Mouse (Mus musculus): ENCODE measurements around the gene A330070K13Rik. TPM values are rescaled to one million over a fixed set of nuclear protein-coding genes. Genes with fewer than 3 reads are reported as not detected.

The A330070K13Rik gene
- polyA plus RNA-seq, 1 experiment from 2014 or later: not detected

DNA sequence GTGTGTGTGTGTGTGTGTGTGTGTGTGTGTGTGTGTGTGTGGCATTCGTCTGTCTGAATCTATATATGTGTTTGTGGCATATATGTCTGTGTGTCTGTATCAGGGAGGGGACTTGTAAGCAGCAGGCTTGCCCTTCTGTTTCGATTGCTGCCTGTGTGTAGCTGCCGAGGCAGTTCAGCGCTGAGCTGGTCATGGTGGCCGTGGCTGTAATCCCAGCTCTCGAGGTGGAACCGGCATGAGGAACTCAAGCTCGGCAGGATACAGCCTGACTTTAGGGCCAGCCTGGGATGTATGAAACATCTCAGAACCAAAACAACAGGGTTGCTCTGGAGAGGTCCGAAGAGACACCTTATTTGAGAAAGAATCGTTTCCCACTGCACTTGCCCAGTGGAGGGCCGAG lies 50.5 kb downstream of the A330070K13Rik start:
- Histone ChIP-seq H3K27ac (ENCODE audit: low read depth) (no peak overlapping the region), H3K36me3 (replicated peaks; ENCODE audit: insufficient read depth, low read length) (peaks cover 19% of the 10 kb centered on the region), H3K4me2 (ENCODE audit: low read depth, low read length) (no peak overlapping the region), H3K9me3 (ENCODE audit: low read length) (no peaks in the 10 kb centered on the region), H3K4me3 (ENCODE audit: low read depth, low read length) (no peak overlapping the region), H3K4me1 (ENCODE audit: insufficient read depth) (no peaks in the 10 kb centered on the region), H3K27me3 (ENCODE audit: insufficient read depth, low read length) (no peaks in the 10 kb centered on the region), H3K9ac (replicated peaks) (no peak overlapping the region)
- 84% methylated on average over 11 of the region's 11 CpGs for WGBS (ENCODE audit: insufficient replicate concordance)
- no peak for TF ChIP-seq CTCF (IDR thresholded peaks at IDR 0.05; ENCODE audit: low read depth)
- no peak for TF ChIP-seq EP300 (IDR thresholded peaks at IDR 0.05; ENCODE audit: low read depth)
- ATAC-seq (no peak), DNase-seq (no peak)

- WGBS (ENCODE audit: insufficient replicate concordance): 86% methylated on average over 7 of the region's 7 CpGs
Measured at GRCm38 (mm10) chr5:130333566-130333965, 50.9 kb downstream of the A330070K13Rik start.

DNA sequence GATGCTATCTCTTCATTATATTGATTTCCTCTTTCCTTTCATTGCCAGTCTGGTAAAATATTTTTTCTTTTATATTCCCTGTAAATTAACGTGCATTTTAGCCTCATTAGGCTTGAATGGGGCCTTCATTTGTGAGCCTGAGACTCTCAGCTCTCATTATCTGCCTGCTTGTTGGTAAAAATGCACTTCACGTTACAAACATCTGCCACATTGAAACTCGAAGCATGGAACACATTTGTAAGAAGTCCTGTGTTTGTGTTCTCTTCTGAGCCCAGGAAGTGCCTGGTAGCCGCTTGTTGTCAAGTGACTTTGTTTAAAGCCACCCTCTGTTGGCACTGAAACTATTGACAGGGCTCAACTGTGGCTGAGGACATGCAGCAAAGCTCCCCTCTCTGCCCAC lies 53.2 kb downstream of the A330070K13Rik start:
- no peak for TF ChIP-seq EP300 (IDR thresholded peaks at IDR 0.05; ENCODE audit: low read depth)
- no peak for TF ChIP-seq CTCF (IDR thresholded peaks at IDR 0.05; ENCODE audit: low read depth)
- H3K4me3 ChIP-seq (ENCODE audit: low read depth, low read length): no peak overlapping the region
- 78% methylated on average over 4 of the region's 4 CpGs for WGBS (ENCODE audit: insufficient replicate concordance)

More at GRCm38 (mm10) chr5:130333566-130333965, 50.9 kb downstream of the A330070K13Rik start:
- peaks cover 20% of the 10 kb centered on the region for H3K36me3 ChIP-seq (replicated peaks; ENCODE audit: insufficient read depth, low read length)
- H3K4me1 ChIP-seq (ENCODE audit: insufficient read depth): no peaks in the 10 kb centered on the region
- no peak overlapping the region for H3K27ac ChIP-seq (ENCODE audit: low read depth)
- DNase-seq: no peak
- H3K4me3 ChIP-seq (ENCODE audit: low read depth, low read length): no peak overlapping the region
- H3K9ac ChIP-seq (replicated peaks): no peak overlapping the region
- H3K4me2 ChIP-seq (ENCODE audit: low read depth, low read length): no peak overlapping the region
- H3K27me3 ChIP-seq (ENCODE audit: insufficient read depth, low read length): no peaks in the 10 kb centered on the region
- TF ChIP-seq CTCF (IDR thresholded peaks at IDR 0.05; ENCODE audit: low read depth): no peak
- no peak for TF ChIP-seq EP300 (IDR thresholded peaks at IDR 0.05; ENCODE audit: low read depth)
- H3K9me3 ChIP-seq (ENCODE audit: low read length): no peaks in the 10 kb centered on the region
- no peak for ATAC-seq

GRCm38 (mm10) chr5:130330801-130331200 lies 53.6 kb downstream of the A330070K13Rik start:
- Histone ChIP-seq H3K4me2 (ENCODE audit: low read depth, low read length) (no peak overlapping the region), H3K4me1 (ENCODE audit: insufficient read depth) (no peaks in the 10 kb centered on the region), H3K9ac (replicated peaks) (no peak overlapping the region), H3K27me3 (ENCODE audit: insufficient read depth, low read length) (no peaks in the 10 kb centered on the region), H3K4me3 (ENCODE audit: low read depth, low read length) (no peak overlapping the region), H3K9me3 (ENCODE audit: low read length) (no peaks in the 10 kb centered on the region), H3K27ac (ENCODE audit: low read depth) (no peak overlapping the region), H3K36me3 (replicated peaks; ENCODE audit: insufficient read depth, low read length) (peaks cover 18% of the 10 kb centered on the region)
- DNase-seq: no peak
- no peak for TF ChIP-seq EP300 (IDR thresholded peaks at IDR 0.05; ENCODE audit: low read depth)
- TF ChIP-seq CTCF (IDR thresholded peaks at IDR 0.05; ENCODE audit: low read depth): no peak
- 86% methylated on average over 4 of the region's 4 CpGs for WGBS (ENCODE audit: insufficient replicate concordance)
- ATAC-seq: no peak

More for the DNA sequence above, 53.2 kb downstream of the A330070K13Rik start:
- no peak overlapping the region for H3K27ac ChIP-seq (ENCODE audit: low read depth)
- DNase-seq (no peak), ATAC-seq (no peak)
- no peak overlapping the region for H3K4me2 ChIP-seq (ENCODE audit: low read depth, low read length)
- no peaks in the 10 kb centered on the region for H3K27me3 ChIP-seq (ENCODE audit: insufficient read depth, low read length)
- H3K36me3 ChIP-seq (replicated peaks; ENCODE audit: insufficient read depth, low read length): peaks cover 19% of the 10 kb centered on the region
- no peaks in the 10 kb centered on the region for H3K9me3 ChIP-seq (ENCODE audit: low read length)
- no peaks in the 10 kb centered on the region for H3K4me1 ChIP-seq (ENCODE audit: insufficient read depth)
- H3K9ac ChIP-seq (replicated peaks): no peak overlapping the region

GRCm38 (mm10) chr5:130329889-130330288 lies 54.5 kb downstream of the A330070K13Rik start:
- TF ChIP-seq EP300 (IDR thresholded peaks at IDR 0.05; ENCODE audit: low read depth): no peak
- TF ChIP-seq CTCF (IDR thresholded peaks at IDR 0.05; ENCODE audit: low read depth): no peak
- Histone ChIP-seq H3K9ac (replicated peaks) (no peak overlapping the region), H3K27ac (ENCODE audit: low read depth) (no peak overlapping the region), H3K27me3 (ENCODE audit: insufficient read depth, low read length) (no peaks in the 10 kb centered on the region), H3K4me1 (ENCODE audit: insufficient read depth) (no peaks in the 10 kb centered on the region), H3K4me2 (ENCODE audit: low read depth, low read length) (no peak overlapping the region), H3K36me3 (replicated peaks; ENCODE audit: insufficient read depth, low read length) (peaks cover 16% of the 10 kb centered on the region; the same call in 1 of the 2 replicates), H3K9me3 (ENCODE audit: low read length) (no peaks in the 10 kb centered on the region), H3K4me3 (ENCODE audit: low read depth, low read length) (no peak overlapping the region)
- no peak for DNase-seq
- 65% methylated on average over 2 of the region's 2 CpGs for WGBS (ENCODE audit: insufficient replicate concordance)
- no peak for ATAC-seq

Other genes starting within 250 kb of the A330070K13Rik start
- 3.6 and 3.9 TPM in 2 replicates for gene Kctd7, start 239.8 kb downstream of the A330070K13Rik start, polyA plus RNA-seq (2015; fragmentation: Nextera tagmentation; extraction: Ambion mirVana)
- gene Rabgef1, start 212.8 kb downstream of the A330070K13Rik start, polyA plus RNA-seq (2015; fragmentation: Nextera tagmentation; extraction: Ambion mirVana): 18.5 and 19.7 TPM in 2 replicates
- gene Tmem248, start 167.6 kb downstream of the A330070K13Rik start, polyA plus RNA-seq (2015; fragmentation: Nextera tagmentation; extraction: Ambion mirVana): 28.1 and 30.7 TPM in 2 replicates
- gene Sbds, start 129.1 kb downstream of the A330070K13Rik start, polyA plus RNA-seq (2015; fragmentation: Nextera tagmentation; extraction: Ambion mirVana): 44.0 and 44.8 TPM in 2 replicates
- gene Tyw1, start 129.0 kb downstream of the A330070K13Rik start, polyA plus RNA-seq (2015; fragmentation: Nextera tagmentation; extraction: Ambion mirVana): 8.4 and 10.9 TPM in 2 replicates
- 3.0 and 3.2 TPM in 2 replicates for gene Caln1, start 15.2 kb downstream of the A330070K13Rik start, polyA plus RNA-seq (2015; fragmentation: Nextera tagmentation; extraction: Ambion mirVana)

All from liver, postnatal 0 days (tissue).